8 mouse cellular contexts compared by ENCODE assay signal in genomic region chr13:3538223-3538968, GRCm38 (mm10). TPM values are rescaled to one million over a fixed set of nuclear protein-coding genes. Genes with fewer than 3 reads are reported as not detected.
DNase-seq lines count a peak whose midpoint lies in the region; ATAC-seq and TF ChIP-seq lines count a peak whose summit lies in the region.

No protein-coding gene starts in this region.

- H3K9ac ChIP-seq in forebrain, postnatal 0 days = peak overlapping the region; percentile 98
- H3K9ac ChIP-seq in lung, embryonic 14.5 days = peak overlapping the region; percentile 96
- peak overlapping the region; percentile 99 for H3K9ac ChIP-seq in neural tube, embryonic 15.5 days (replicated peaks)

- peak; percentile 69 for ATAC-seq in forebrain, postnatal 0 days
- peak; percentile 64 for ATAC-seq in lung, embryonic 14.5 days (ENCODE audit: insufficient read depth)
- ATAC-seq in neural tube, embryonic 15.5 days (ENCODE audit: low FRiP score) = peak; percentile 72

- peak overlapping the region; percentile 95 for H3K4me3 ChIP-seq in forebrain, postnatal 0 days (ENCODE audit: low read depth, low read length)
- peak overlapping the region; percentile 80 for H3K4me3 ChIP-seq in layer of hippocampus, adult 2 months
- H3K4me3 ChIP-seq in lung, embryonic 14.5 days (ENCODE audit: low read depth, low read length) = peak overlapping the region; percentile 97
- H3K4me3 ChIP-seq in neural tube, embryonic 15.5 days (replicated peaks) = peak overlapping the region; percentile 96

- peak; percentile 32 for DNase-seq in MEL-GATA-1-ER (ENCODE audit: extremely low read depth, low read depth)
- DNase-seq in cerebellum, adult 18-20 months = peak; percentile 69 to 73
- DNase-seq in forebrain, postnatal 0 days = peak; percentile 74
- DNase-seq in heart, postnatal 36 days = peak; percentile 77 to 85
- peak; percentile 59 to 61 for DNase-seq in layer of hippocampus, adult 2 months (ENCODE audit: low spot score in 2 of 2)
- DNase-seq in lung, embryonic 14.5 days = peak; percentile 80
- peak; percentile 37 to 52 for DNase-seq in thymus, postnatal 10 days (ENCODE audit: low spot score in 2 of 2)

- H3K27ac ChIP-seq in forebrain, postnatal 0 days (ENCODE audit: low read depth, low read length) = peak overlapping the region; percentile 96
- H3K27ac ChIP-seq in layer of hippocampus, adult 2 months = peak overlapping the region; percentile 99
- peak overlapping the region; percentile 99 for H3K27ac ChIP-seq in lung, embryonic 14.5 days (ENCODE audit: low read depth)
- H3K27ac ChIP-seq in neural tube, embryonic 15.5 days (replicated peaks) = peak overlapping the region; percentile 98

- WGBS in forebrain, postnatal 0 days = under 1% methylated on average over 58 of the region's 59 CpGs
- under 1% methylated on average over 58 of the region's 59 CpGs for whole genome bisulfite sequencing in lung, embryonic 14.5 days
- WGBS in neural tube, embryonic 15.5 days = under 1% methylated on average over 59 of the region's 59 CpGs

- no peaks in the 10 kb centered on the region for H3K9me3 ChIP-seq in forebrain, postnatal 0 days (ENCODE audit: low read length)
- no peaks in the 10 kb centered on the region for H3K9me3 ChIP-seq in lung, embryonic 14.5 days (ENCODE audit: low read depth, low read length)
- H3K9me3 ChIP-seq in neural tube, embryonic 15.5 days (replicated peaks) = no peaks in the 10 kb centered on the region

- peak; percentile 22; the same call in 1 of the 2 replicates for TF ChIP-seq CTCF in forebrain, postnatal 0 days (IDR thresholded peaks at IDR 0.05; ENCODE audit: low read depth)
- no peak; the same call in 1 of the 2 replicates for TF ChIP-seq CTCF in layer of hippocampus, adult 2 months (conservative IDR thresholded peaks at IDR 0.05)
- TF ChIP-seq CTCF in lung, embryonic 14.5 days (IDR thresholded peaks at IDR 0.05; ENCODE audit: low read depth) = peak; percentile 22

- intact Hi-C loops in heart, postnatal 36 days (cut with DNase I) = loop anchor here (2.0 kb wide), 1 partner anchor 72 kb away; the partner anchor contains the start of gene Fam208b

- peaks cover 27% of the 10 kb centered on the region for H3K4me1 ChIP-seq in forebrain, postnatal 0 days (ENCODE audit: insufficient read depth)
- peaks cover 12% of the 10 kb centered on the region for H3K4me1 ChIP-seq in lung, embryonic 14.5 days (ENCODE audit: insufficient read depth)
- H3K4me1 ChIP-seq in neural tube, embryonic 15.5 days = peaks cover 40% of the 10 kb centered on the region

- no peaks in the 10 kb centered on the region for H3K27me3 ChIP-seq in forebrain, postnatal 0 days (ENCODE audit: insufficient read depth, low read length)
- H3K27me3 ChIP-seq in lung, embryonic 14.5 days (ENCODE audit: insufficient read depth, low read length) = no peaks in the 10 kb centered on the region
- no peaks in the 10 kb centered on the region for H3K27me3 ChIP-seq in neural tube, embryonic 15.5 days (replicated peaks)

- no peaks in the 10 kb centered on the region for H3K36me3 ChIP-seq in forebrain, postnatal 0 days (ENCODE audit: insufficient read depth)
- H3K36me3 ChIP-seq in lung, embryonic 14.5 days (ENCODE audit: insufficient read depth) = 0 out of 2 replicates have a peak, but pooled peaks cover 2% of the 10 kb centered on the region
- no peaks in the 10 kb centered on the region for H3K36me3 ChIP-seq in neural tube, embryonic 15.5 days

- H3K4me2 ChIP-seq in forebrain, postnatal 0 days (ENCODE audit: low read depth) = peak overlapping the region; percentile 75
- peak overlapping the region; percentile 79 for H3K4me2 ChIP-seq in lung, embryonic 14.5 days
- peak overlapping the region; percentile 76 for H3K4me2 ChIP-seq in neural tube, embryonic 15.5 days

RNA-seq across cellular contexts. Expression of gene Gdi2, which starts 0.5 kb away (rescaled TPM):
- total RNA-seq in forebrain, postnatal 0 days (2014; rRNA removed) = 297 and 300 TPM in 2 replicates
- polyA plus RNA-seq in forebrain, postnatal 0 days (2015; fragmentation: Nextera tagmentation; extraction: Ambion mirVana) = 376 and 382 TPM in 2 replicates
- 100 to 1,000 TPM; 265 to 273 TPM for total RNA-seq in heart, postnatal 36 days (2021)
- 100 to 1,000 TPM; 277 to 290 TPM for total RNA-seq in layer of hippocampus, adult 2 months (2021)
- 478 and 493 TPM in 2 replicates for polyA plus RNA-seq in lung, embryonic 14.5 days (2014; fragmentation: Nextera tagmentation; extraction: Ambion mirVana)
- 408 and 409 TPM in 2 replicates for polyA plus RNA-seq in neural tube, embryonic 15.5 days (2015; fragmentation: Nextera tagmentation; extraction: Ambion mirVana)

Comparison
In these comparisons a context has a peak if more than half of its experiments do, and no peak if none do; other contexts are left out.
1. Peak in every context shown above with its lines: DNase-seq, ATAC-seq, H3K4me3 ChIP-seq and H3K27ac ChIP-seq.